Mouse (Mus musculus) gastrocnemius, postnatal 10 days (tissue): ENCODE data around the gene G6pdx. TPM values are rescaled to one million over a fixed set of nuclear protein-coding genes. Genes with fewer than 3 reads are reported as not detected.

Experiments used
- DNase-seq: peaks from one replicate; pipeline ENCODE4 v3.0.0; 2021; ENCODE audit warnings: mixed read lengths
- long read RNA-seq, 2 experiments: library from polyadenylated mRNA; stranded (forward); transcript quantifications; one replicate each; pipeline ENCODE4 v2.0.0; 2021
- total RNA-seq, 2 experiments: library from RNA; stranded (reverse); gene quantifications; 2 replicates each; pipeline ENCODE4 v1.2.3; 2021

The G6pdx gene
- total RNA-seq = 1 to 10 TPM; 6.9 to 8.2 TPM
- long read RNA-seq, experiment 1, transcript G6pdx-201 (13 exons, 2,652 nt) = major isoform, 5 of 5 reads
- long read RNA-seq, experiment 1, partial matches to known transcripts = 0 of 5 reads
- long read RNA-seq, experiment 1, other reads (novel, unspliced or antisense) = 0 of 5 reads
- long read RNA-seq, experiment 2, partial matches to known transcripts = 2 of 7 reads
- long read RNA-seq, experiment 2, other reads (novel, unspliced or antisense) = 1 of 7 reads

DNA sequence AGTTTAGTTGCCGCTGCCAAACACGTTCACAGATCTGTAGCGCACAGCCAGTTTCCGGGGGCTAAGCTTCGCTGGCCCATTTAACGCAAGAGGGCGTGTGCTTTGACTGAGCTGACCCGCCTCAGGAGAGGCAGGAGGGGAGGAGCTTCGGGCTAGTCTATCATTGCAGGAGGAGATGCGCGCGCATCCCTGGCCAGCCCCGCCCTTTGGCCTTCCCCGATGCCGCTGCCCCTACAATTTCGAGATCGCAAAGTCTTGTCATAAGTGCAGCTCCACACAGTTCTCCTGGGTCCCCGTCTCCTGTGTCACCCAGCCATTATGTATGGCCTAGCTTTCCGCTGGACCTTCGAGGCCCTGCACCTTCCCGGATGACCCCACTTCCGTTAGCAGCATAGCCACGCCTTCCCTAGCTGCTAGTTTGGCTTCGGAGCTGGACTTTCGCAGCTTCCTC, at the start of gene G6pdx:
G6pdx (minus strand) TSS at position 369 of the 451 bp plus-strand sequence.
- peak; percentile 86 for DNase-seq

DNA sequence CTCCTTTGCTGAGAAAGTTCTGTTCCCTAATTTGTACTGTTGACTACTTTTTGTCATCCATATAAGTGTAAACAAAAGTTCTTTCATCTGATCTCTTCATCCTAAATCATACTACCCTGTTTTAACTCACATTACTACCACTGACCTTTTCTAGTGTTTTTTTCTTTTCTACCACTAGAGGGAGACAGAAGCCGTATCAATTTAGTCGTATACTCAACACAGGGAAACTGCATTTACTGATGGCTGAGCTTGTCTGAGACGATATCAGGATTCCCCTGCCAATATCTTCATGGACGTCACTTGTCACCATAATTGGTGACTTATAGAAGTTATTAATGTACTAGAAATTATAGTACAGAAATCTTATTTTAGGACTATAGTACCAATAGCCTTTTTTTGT, 23.8 kb upstream of the G6pdx start:
- DNase-seq = no peak

DNA sequence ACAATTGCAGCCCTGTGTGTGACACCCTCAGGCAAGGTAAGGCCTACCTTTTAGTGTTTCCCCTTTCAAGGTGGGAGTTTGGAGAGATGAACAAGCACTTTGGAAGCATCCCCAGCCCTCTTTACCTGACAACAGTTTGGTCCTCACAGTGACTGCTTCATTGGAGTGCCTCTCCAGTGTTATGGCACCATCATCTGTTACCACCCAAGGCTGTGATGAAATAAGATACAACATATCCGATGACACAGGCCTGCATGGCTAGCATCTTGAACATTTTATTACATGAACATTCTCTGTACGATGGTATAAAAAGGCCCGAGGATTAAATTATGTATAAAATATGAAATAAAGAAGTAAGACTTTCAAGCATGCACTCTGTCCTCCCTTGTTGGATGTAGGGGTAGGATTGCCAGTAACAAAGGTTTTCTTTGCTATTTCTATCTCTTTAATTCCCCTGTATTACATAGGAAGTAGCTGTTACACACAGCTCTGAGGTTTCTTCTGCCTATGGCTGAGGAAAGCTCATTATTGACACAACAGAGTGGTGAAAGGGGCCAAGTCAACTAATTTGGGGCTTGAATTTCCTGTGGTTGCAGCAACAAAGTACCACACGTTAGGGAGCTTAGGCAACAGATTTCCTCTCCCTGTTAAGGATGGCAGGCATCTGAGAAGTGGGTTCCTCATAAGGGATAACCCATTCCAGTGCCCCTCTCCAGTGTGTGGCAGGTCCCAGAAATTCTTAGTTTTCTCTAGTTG, 22.3 kb upstream of the G6pdx start:
- DNase-seq = no peak

DNA sequence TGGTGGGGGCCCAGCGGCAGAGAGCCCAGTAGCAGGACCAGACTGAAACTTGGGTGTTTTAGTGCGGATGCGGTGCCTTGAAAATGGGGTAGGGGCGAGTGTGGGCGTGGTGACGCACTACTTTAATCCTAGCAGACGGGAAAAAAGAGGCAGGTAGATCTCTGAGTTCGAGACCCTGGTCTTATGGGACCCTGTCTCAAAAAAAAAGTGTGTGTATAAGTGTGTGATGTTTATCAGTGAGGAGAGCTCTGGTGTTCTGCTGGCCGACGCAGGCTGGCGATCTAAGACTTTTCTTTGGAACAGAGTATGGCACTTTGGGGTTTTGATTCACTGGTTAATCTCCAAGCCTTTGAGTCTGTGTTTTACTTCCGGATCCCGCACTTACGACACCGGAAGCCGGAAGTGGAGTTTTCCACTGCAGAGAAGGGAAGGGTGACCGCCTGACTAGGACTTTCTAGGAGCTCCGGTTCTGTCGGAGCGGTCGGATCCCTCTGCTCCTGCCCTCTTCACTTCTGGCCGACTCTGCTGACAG, 362 bp upstream of the G6pdx start:
- peak; percentile 58 for DNase-seq

DNA sequence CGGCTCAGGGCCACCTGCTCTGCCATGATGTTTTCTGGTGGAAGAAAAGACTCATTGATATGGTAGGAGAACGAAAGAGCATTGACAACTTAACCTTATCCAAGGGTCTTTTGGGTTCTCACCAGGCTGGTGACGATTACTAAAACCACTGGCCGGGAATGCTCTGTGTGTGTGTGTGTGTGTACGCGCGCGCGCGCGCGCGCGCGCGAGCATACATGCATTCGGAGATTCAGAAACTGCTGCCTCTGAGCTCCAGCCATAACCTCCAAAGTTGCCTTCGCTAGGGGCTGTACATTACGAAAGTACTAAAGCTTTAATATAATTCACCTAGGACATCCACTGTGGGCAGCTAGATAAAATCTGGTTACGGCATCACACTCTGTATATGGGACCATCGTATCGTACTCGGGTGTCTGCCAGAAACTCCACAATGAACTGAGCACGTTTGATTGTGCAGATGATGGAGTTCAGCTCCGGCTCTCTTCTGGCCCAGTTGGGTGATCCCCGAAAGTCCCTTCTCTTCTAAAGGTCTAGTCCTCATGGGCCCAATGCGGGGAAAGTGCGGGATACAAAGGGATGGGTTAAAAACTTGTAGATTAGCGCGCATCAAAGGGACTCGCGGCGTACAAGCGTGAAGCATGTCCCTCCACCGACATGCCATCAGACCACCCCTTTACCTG, 708 bp downstream of the G6pdx start:
- DNase-seq = no peak

DNA sequence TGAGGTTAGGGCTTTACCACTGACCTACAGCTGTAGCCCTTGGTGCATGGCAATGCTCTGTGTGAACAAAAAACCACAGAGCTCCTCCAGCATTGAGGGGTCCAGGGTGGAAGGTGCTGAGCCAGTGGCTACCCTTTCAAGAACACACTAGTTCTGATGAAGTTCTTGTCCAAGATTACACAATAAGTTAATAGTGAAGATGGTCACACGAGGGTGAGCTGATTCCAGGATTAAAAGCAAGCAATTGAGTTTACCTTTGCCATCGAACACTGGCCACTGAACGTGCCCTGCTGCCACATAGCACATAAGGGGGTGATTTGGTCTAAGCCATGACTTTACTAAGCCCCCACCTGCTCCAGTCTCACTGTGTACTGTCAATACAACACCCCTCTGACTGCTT, 1.9 kb downstream of the G6pdx start:
- DNase-seq = no peak

DNA sequence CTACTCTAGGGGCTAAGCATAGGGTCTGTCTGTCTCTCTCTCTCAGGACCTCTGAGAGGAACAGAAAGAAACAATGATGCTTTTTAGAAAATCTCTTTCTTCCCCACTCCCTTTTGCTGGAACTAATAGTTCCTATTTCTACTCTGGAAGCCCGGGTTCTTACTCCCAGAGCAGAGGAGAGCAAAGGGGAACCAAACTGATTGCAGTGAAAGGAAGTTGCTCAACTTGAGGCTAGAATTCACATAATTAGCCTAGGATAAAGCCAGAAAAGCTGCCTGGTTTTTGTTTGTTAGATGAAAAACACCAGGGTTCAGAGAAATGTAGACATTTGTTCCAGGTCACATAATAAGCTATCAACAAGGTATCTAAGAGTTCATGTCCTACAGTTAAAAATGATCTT, 2.7 kb downstream of the G6pdx start:
- DNase-seq = no peak

DNA sequence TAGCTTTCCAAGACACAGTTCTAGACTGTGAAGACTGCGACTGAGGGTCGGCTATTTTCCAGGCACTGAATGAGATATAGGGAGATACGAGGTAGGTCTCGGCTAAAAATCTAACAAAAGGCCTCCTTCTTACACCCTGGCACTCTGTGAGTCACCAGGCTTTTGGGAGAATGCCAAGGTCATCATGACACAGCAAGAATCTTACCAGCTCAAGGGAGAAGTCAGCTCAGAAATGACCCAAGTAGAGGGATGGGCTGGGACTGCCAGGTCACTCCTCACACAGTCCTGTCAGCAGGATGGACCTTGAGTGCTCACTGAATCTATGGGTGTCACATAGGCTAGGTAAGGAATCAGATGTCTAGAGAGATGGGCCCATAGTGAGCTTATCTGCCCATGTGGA, 3.8 kb downstream of the G6pdx start:
- DNase-seq = no peak

DNA sequence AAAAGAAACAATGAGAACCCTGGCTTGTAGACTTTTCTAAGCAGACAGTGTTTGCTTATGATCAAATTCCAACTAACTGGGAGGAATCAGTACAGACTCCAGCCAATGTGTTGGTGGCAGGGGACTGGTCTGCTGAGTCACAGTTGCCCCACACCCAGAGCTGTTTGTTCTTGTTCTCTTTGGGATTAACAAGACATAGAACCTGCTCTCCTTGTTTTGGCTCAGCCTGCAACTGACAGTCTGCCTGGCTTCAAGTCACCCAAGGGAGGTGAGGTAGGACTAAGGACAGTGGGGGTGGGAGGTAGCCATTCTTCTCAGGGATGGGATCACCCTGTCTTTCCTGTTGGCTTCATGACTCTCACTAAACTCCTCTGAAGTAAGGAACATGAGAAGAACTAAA, 4.6 kb downstream of the G6pdx start:
- DNase-seq = no peak

DNA sequence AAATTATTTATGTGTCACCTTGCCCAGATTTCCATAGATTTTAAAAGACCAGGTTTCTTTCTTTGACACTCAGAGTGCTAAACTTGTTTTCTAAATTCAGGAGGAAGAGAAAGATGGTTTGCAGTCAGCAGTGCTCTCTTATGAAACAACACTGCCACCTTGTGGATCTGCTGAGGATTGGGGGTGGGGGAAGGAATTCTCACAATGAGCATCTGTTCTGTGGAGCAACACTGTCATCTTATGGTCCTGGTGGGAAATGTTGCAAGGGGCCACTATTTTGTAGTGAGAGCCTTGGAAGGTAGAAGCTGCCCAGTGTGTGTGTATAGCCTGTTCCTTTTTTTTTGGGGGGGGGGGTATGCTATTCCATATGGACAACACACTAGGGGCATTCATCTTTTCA, 15.6 kb downstream of the G6pdx start:
- peak; percentile 36 for DNase-seq

DNA sequence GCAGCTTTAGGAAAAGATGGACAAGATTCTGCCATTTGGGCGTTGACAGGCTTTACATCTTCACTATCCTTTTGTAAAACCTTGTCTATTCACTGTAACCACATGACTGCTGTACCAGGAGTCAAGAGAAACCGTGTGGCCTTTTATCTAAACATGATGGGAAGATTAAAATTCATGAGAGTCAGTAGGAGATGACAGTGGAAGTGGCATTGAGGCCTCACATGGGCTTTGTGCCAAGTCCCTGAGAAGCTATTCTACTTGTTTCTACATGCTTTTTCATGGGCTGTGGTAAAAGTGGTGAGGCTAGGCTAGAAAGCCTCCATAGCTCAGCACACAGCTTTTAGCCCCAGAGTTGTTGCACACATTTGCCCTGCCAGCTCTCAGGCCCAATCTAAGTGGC, 20.7 kb downstream of the G6pdx start:
- DNase-seq = no peak

DNA sequence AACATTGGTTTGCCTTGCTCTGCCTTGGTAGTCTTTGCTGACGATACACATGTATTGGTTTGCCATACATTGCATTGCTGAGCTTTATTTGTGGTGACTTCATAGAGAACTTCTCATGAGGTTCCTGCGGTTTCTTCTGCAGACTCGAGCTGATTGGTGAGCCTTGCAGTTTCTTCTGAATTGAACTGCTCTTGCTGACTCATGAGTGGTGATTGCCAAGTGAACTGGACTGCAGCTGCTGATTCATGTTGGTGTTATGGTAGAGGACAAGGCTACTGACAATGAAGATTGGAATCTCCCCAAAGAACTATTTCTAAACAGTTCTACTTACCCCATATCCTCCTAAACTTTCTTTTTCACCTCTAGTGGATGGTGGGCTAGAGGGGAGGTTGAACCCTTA, 28.9 kb downstream of the G6pdx start:
- no peak for DNase-seq

DNA sequence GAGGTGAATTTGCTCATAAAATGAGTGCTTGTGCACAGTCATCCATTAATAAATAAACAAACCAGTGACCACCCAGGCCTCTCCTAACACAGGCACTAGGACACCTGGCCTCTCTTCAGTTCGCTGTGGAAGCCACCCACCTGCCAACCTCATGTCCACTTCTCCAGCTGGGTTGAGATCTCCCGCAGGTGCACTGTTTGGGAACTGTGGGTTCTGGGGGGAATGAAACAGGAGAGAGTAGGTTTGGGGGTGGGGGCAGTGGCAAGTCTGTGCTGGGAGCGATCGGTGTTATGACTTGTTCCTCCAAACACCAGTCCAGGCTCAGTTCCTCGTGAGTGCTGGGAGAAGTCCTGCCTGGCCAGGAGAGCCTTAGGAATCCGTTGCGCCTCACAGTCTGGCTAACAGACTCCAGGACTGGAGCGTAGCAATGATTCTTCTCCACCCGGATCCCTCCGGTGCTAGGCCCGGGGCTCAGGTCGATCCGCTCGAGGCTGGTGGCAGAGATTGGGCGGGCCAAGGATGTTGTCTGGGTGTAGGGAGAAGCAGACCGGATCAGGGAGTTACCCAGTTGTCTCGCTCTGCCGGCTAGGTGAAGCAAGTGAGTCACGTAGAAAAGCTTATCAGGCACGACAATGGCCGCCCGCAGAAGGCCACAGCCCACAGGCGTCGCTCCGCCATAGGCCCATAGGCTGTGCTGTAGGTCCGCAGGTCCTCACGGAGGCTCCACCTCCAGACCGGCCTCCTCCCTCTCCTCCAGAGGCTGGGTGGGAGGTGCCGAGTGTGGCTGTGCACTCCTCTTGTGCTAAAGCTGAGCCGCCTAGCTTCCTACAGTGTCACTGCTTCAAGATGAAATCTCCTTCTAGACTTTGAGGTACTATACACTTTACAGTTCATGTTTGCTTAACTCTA, 36.2 kb downstream of the G6pdx start, which contains the start of the genes Fam3a and Ikbkg:
Fam3a (minus strand) TSS at position 738 of the 909 bp plus-strand sequence.
Ikbkg (plus strand) TSS at position 756 of the 909 bp plus-strand sequence.
- peak; percentile 62 for DNase-seq

DNA sequence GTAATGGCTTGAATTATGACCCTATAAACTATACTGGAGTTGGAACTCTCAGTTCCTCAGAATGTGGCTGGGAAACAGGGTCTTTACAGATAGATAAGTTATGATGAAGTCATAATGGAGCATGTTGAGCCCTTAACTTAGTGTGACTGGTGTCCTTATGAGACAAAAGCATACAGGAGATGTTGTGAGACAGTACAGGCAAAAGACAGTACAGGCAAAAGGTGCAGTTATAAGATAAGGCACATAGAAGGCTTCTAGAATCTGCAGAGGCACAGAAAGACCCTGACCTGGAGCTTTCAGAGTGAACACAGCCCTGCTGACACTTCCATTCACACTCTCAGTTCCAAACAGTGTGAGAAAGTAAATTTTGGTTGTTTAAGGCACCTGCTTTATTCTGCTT, 40.8 kb downstream of the G6pdx start:
- no peak for DNase-seq

DNA sequence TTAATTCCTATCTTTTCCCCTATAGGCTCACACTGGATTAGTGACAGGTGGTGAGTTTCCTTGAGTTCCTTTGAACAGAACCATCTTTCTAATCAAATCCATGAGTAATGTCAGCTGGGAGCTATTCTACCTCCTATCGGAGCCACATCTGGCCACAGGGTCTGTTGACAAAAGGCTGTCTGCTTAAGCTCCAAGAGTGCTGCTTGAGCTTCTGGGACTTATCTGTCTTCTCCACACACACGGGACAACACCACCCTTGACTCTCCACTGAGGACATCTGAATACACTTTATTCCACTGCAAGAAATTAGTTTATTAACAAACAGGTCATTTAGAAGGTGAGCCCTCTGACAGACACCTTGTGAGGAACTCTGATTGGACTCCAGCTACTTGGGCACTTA, 44.5 kb downstream of the G6pdx start:
- DNase-seq = no peak

DNA sequence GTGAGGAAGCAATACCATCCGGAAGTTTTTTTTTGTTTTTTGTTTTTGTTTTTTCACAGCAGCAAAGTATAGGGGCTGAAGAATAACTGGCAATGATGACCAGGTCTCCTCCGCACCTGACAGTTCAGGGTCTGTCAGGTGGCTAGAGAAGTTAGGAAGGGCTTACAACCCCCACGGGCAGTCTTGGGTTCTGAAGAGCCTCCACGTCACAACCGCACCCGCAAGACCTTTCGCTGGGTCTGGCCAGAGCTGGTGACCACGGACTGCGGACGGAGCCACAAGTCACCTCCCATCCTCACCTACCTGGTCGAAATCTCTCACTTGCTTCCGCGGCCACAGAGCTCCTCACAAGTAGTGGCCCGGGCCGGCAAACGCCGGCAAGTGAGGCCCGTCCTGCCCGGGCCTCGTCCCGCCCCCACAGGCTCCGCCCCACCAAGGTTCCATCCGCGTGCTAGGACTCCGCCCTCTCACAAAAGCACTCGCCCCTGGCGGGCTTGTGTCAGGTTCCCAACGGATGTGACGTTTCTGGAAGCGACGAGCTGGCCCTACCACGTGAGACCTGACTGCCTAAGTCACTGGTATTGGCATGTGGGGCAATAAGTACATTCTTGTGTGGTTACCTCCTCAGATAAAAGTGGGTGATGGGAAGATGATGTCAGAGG, 56.0 kb downstream of the G6pdx start, which contains the start of the genes Ubl4a and Slc10a3:
Ubl4a (minus strand) TSS at position 331 of the 662 bp plus-strand sequence.
Slc10a3 (minus strand) TSS at position 462 of the 662 bp plus-strand sequence.
- DNase-seq = peak; percentile 79

DNA sequence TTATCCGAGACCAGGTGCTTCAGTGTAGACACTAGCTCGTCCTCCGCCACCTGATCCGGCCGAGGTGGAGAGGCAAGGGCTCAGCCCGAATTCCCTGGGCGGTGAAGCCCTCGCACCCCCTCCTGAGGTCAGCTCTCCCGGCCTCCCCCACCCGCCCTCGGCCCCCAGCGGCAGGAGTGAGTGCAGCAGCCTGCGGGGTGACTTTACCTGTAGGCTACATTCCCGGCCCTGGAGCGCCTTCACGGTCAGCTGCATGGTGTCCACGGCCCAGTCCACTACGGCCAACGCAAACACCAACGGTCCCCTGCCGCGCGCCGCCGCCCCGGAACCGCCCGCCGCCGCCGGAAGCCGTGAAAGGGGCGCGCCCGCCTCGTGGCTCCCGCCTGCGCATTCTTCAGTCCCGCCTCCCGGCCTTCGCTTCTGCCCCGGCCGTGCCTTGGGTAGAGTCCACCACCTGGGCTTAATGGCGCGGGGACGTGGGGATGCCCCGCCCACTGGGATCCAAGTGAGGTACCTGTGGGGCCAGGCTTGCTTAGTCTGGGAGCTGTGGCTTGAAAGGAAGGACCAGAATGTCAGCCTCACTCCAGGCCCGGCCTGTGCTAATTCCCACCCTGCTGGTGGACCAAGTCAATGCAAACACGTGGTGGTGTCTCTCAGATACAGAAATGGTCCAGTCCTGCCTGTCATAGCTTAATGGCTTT, 60.6 kb downstream of the G6pdx start:
- peak; percentile 70 for DNase-seq

DNA sequence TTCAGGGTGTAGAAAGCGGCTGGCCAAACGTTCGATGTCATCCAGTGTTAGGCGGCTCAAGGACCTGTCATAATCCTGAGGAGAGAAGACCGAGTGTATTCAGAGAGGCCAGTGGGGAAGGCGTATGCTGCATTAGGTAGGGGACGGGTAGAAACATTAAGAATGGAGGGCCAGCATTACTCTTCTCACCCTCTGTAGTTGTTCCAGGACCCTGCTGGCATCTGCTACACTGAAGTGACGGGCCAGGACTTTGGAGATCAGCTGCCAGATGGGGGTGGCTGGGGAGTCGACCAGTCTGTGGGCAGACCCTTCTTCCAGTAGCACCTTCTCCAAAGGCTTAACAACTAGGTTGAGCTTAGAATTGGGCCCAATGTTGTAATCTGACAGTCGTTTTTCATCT, 61.5 kb downstream of the G6pdx start:
- no peak for DNase-seq
